Mouse (Mus musculus) thymus, postnatal 14 days (tissue): ENCODE data around the gene Ntng2.

Experiments
- DNase-seq: peaks from one replicate; pipeline ENCODE4 v3.0.0; 2021

The Ntng2 gene

GRCm38 (mm10) chr2:29252599-29253204, at the start of gene Ntng2:
TSS of gene Ntng2 (minus strand) at chr2:29253005.
- DNase-seq, result peak; percentile 32

- no peak for DNase-seq
Observed at GRCm38 (mm10) chr2:29295557-29295956, 42.8 kb upstream of the Ntng2 start.

DNA sequence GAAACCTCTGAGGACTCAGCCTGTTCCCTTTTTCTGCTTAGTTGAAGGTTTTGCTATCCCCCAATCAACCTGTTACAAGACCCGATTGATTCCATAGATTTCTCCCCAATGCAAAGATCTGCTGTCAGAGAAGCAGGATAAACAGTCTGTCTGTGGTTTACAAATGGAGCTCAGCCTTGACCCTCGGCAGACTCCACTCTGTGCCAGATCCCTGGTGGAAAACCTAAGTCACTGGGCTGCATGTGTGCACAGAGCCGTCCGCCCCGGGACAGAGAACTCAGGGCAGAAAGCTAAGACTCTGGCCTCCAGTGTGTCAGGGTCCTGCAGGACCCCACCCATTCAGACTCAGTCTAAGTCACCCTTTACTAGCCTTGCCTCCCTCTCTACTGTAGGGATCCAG, 34.8 kb upstream of the Ntng2 start:
- no peak for DNase-seq

DNA sequence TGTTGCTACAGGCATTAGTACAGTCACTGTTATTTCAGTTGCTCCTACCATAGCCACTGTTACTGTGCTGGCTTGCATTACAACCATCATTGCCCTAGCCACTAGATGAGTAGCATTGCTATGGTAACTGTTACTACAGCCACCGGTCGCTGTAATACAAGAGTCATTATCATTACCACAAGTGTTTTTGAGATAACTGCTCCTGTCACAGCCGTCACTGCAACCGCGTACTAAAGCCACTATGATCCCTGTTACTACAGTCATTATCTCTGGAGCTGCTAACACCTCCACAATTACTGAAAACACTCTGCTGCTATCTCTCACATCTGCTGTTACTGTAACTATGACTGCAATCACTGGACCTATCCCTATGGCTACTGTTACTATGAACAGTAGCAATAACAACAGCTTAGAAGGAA, 24.9 kb upstream of the Ntng2 start:
- DNase-seq, result no peak

- no peak for DNase-seq
Observed at GRCm38 (mm10) chr2:29271803-29272518, 19.2 kb upstream of the Ntng2 start.

- no peak for DNase-seq
Observed at GRCm38 (mm10) chr2:29271098-29271497, 18.3 kb upstream of the Ntng2 start.

- no peak for DNase-seq
Observed at GRCm38 (mm10) chr2:29266810-29267209, 14.0 kb upstream of the Ntng2 start.

- no peak for DNase-seq
Observed at GRCm38 (mm10) chr2:29262436-29262915, 9.7 kb upstream of the Ntng2 start.

DNA sequence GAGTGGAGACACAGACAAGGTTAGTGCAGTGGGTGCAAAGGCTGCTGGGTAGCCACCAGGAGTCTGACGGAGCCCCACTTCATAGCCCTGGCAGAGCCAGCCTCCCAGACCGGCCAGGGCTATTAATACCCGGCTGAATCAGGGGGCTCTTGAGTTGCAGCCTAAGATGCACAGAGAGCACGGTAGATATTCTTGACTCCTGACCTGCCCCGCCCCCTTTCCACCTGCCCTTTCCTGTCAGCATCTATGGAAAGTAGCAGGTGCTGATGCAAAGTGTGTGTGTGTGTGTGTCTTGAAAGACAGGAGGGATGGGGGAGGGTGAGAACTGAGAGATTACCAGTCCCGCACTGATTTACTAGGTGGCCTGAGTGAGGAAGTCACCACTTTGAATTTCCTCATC, 8.3 kb upstream of the Ntng2 start:
- DNase-seq, result no peak

- peak; percentile 7 for DNase-seq
Observed at GRCm38 (mm10) chr2:29253205-29253865, 530 bp upstream of the Ntng2 start.

GRCm38 (mm10) chr2:29252059-29252598, 676 bp downstream of the Ntng2 start:
- peak; percentile 41 for DNase-seq

DNA sequence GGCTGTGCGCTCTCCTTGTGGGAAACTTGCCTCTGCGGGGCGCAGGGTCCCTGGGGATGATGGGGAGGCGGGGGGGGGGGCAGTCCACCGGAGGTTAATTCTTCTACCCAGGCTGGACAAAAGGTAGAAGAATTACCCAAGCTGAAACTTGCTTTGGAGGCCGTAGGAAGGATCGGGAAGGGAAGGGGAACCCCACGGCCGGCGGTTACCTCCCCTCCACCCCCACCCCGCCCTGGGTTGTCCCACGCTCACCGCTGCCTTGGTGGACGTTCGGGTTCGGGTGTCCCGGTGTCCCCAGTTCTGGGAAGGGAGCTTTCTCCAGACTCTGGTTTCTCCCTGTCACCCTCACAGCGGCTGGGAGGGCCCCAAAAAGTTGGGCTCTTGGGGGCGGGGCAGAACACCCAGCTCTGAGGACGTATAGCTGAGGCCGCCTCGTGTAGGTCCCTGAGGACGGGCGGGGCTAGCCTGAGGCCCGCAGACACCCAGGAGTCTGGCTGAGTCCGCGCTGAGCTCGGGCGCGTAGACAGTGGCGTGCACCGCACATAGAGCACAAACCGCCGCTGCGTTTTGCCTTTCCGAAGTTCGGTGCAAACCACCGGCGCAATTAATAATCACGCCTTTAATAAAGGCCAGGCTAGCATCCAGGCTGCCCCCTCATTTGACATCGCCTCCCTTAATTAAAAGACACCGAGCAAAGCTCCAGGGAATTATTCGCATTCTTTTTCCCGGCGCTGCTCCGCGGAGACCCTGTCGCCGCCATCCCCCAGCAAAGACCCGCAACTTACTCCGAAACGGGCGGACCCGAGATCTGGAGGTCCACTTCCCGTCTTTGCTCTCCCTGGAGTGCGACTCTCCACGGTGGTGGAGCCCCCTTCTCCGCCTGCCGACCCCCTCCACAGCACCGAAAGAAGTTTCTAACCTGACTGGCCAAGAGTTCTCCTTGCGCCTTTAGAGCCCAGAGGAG, 1.4 kb downstream of the Ntng2 start:
- peak; percentile 11 for DNase-seq

- DNase-seq, result no peak
Observed at GRCm38 (mm10) chr2:29250263-29251094, 2.3 kb downstream of the Ntng2 start.

DNA sequence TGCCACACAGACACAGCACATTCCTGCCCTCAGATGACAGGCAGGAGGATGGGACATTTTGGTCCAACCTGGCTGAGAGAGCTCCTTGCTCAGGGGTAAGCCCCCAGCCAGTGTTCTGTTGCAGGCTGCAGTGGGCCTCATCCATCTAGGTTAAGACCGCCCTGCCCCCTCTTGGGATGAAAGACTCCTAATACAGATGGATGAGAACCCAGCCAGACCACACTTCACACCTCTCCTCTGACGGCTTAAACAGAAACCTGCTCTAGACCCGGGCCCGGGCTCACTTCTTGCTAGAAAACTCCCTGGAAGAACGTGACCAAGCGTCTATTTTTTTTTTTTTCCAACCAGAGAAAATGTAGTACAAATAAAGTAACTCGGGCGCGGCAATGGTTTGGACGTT, 3.0 kb downstream of the Ntng2 start:
- no peak for DNase-seq

DNA sequence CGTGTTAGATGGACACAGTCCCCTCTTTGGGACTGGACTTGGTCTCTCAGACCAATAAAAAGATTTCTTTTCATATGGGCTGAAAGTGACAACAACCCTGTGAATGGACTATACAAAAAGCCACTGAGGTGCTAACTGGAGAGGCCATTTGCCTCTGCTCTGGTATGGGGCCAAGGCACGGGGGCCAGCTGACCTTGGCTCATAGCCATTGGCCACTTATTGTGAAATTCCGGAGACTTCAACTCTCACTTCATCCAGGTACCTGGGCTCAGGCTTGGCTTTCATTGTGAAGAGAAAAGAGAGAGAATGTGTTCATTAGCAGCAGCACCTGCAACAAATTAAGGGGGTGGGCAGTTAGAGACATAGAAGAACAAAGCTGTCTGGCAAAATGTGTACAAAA, 4.3 kb downstream of the Ntng2 start:
- no peak for DNase-seq

DNA sequence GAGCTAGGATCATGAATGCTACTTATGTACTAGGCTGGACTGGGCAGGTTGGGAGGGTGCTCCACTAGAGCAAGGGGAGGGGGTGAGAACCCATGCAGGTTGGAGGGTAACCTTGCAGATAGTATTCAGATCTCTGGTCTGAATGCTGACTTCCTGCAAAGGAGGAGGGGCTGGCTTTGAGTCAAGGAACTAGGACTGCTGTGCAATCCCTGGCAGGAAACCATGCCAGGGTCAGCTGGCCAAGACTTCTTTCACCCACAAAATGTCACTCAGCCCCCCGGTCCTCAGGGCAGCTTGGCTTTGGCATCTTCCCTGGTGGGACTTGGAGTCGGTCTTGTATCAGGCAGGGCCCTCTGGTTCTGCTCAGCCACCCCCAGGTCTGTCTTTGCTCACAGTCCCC, 5.4 kb downstream of the Ntng2 start:
- no peak for DNase-seq

DNA sequence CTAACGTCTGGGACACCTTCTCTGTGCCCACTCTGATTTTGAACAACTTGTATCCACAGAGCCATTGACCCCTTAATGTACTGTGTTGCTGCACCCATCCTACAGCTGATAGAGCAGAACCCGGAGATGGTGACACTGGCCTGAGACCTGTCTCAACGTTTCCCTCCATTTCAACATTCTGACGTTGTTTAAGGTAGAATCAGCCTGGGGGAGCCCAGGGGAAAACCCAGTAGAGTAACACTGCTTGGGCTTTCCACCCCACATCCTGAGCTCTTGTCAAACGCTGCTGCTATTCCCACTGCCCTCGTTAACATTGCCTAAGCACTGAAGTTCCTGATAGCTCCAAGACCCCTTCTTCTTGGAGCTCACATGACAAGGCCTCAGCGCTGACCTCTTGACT, 5.9 kb downstream of the Ntng2 start:
- no peak for DNase-seq

GRCm38 (mm10) chr2:29246275-29246674, 6.5 kb downstream of the Ntng2 start:
- no peak for DNase-seq

GRCm38 (mm10) chr2:29245341-29245779, 7.4 kb downstream of the Ntng2 start:
- peak; percentile 23 for DNase-seq

DNA sequence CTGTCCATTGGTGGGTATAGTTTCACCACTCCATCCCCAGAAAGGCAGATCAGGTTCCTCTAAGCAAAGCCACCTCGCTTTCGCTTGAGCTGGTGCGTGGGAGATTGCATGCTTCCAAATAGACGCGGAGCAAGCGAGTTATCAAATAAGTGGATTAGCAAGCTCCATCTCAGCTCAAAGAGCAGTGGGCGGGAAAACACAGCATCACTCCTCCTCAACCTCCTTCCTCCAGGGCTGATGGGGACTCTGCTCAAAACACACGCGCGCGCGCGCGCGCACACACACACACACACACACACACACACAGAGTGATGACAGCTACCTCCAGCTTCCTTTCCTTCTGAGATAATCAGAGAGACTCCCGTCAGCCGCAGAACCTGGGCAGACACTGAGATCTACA, 13.5 kb downstream of the Ntng2 start:
- DNase-seq, result no peak

DNA sequence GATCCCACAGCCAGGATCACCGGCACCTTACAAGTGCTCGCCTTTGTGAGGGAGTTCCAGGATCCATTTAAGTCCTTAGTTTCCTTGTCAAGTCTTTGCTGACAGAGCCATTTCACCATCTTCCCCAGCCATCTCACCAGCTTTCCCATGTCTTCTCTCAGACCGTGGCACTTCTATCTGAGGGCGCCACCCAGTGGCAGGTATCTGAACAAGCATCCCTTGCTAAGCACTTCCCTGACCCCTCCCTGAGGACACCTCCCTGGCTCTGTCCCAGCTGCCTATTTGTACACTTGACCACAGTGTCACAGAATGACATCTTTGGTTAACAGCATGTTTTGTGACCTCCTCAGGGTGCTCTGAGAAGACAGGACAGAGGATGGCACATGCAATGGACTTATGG, 15.2 kb downstream of the Ntng2 start:
- peak; percentile 49 for DNase-seq

GRCm38 (mm10) chr2:29235811-29236210, 17.0 kb downstream of the Ntng2 start:
- DNase-seq, result no peak
